Mouse (Mus musculus): ENCODE measurements around the gene Trpv5.

The Trpv5 gene

DNA sequence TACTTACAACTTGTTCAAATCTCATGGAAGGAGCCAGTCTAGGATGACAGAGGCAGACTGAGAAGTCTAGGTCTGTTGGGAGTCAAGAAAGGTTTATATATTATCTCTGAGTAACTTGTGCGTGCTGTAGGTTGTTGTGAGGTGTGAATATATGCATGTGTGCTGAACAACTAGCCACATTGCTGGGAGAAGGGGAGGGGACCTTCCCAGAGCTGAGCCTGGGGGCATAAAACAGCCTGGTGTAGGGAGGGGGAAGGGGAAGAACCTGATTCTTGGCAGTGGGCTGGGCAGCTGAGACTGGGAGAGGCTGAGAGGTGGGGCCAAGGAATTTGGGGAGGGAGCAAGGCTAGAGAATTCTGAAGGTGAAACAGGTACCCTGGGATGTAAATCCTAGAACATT is at the start of gene Trpv5:
Gene Trpv5, minus strand, starts transcription at position 101 of the 400 bp plus-strand sequence.
- DNase-seq (ENCODE audit: low spot score), result no peak

DNA sequence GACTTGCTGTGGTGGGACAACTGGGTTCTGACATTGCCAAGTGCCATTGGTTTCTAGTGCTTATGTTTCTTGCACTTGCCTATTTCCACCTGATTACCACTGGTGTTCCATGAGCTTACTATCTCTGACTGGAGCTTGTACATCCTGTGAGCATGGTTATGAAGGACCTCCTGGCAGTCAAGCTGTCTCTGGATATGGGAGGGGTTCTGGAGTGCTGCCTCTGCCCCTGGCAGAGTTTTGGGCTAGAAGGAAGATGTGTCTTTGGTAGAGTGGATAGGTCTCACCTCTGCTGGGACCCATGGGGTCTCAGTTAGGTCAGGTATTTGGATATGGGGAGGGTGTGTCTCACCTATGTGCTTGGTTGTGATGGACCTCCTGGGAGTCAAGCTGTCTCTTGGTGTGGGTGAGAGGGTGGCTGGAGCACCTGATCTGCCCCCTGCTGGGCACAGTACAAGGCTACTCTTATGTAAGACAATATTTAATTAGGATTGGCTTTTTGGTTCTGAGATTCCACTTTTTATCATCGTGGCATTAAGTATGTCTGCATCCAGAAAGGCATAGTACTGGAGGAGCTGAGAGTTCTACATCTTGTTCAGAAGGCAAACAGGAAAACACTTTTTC is 47.5 kb upstream of the Trpv5 start:
- DNase-seq (ENCODE audit: low spot score), result peak; percentile 21

GRCm38 (mm10) chr6:41721430-41721829 is 40.9 kb upstream of the Trpv5 start:
- DNase-seq (ENCODE audit: low spot score), result no peak

GRCm38 (mm10) chr6:41710281-41710680 is 29.7 kb upstream of the Trpv5 start:
- DNase-seq (ENCODE audit: low spot score), result no peak

- DNase-seq (ENCODE audit: low spot score), result no peak
Measured at GRCm38 (mm10) chr6:41706275-41706674, 25.7 kb upstream of the Trpv5 start.

DNA sequence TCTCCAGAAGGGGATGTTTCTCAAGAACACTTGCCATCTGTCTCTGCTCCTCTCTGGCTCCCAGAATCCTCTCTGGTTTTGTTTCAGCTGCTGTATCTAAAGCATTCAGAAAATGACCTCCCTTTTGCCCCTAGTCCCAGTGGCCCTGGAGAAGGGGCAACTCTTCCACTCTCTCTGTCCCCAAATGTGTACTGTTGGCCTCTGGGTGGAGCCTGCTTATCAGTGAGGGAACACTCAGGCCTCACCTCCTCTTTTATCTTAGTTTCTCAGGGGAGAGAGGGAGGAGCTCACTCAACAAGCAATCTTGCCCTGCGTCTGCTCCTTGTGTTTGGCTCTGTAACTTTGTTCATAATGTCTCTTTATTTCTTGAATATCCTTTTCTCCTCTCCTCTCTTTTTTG is 23.6 kb upstream of the Trpv5 start, which contains the start of gene Kel:
Gene Kel, minus strand, starts transcription at position 217 of the 400 bp plus-strand sequence.
- no peak for DNase-seq (ENCODE audit: low spot score)

- peak; percentile 15 for DNase-seq (ENCODE audit: low spot score)
Measured at GRCm38 (mm10) chr6:41702928-41703327, 22.4 kb upstream of the Trpv5 start.

GRCm38 (mm10) chr6:41701245-41701644 is 20.7 kb upstream of the Trpv5 start:
- no peak for DNase-seq (ENCODE audit: low spot score)

DNA sequence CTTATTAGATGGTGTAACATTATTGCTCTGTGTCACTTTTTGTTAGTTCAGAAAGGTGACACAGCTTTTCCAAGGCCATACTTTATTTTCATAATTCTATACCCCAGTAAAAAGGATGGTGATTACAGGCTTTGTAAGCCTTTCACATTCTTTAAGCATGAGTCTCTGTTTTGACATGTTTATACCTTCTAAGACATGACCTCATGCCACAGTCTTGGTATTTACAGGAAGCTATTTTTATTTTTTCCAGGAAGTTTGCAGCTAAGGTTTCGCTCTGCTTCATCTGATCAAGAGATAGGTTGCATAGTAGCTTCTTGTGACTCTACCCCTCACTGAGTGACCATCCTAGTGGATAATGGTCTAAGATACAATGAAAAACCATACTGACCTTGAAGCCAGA is 13.8 kb upstream of the Trpv5 start:
- DNase-seq (ENCODE audit: low spot score), result no peak

DNA sequence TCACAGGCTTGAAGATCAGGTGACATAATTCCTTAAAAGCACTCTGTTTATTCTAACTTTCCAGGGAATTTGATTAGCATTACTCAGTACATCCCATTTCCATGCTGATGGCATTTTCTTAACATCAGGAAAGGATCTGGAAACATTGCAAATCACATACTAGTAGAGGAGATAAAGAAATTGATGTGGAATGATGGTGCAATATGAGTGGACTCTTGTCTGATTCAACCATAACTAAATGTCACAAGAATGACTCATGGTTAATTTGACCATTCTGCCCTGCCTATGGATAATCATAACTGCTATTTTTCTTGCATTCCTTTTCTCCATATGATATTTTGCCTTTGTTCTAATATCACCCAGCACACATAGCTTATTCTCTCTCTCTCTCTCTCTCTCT is 11.6 kb upstream of the Trpv5 start:
- DNase-seq (ENCODE audit: low spot score), result no peak

- no peak for DNase-seq (ENCODE audit: low spot score)
Measured at GRCm38 (mm10) chr6:41685596-41685995, 5.0 kb upstream of the Trpv5 start.

DNA sequence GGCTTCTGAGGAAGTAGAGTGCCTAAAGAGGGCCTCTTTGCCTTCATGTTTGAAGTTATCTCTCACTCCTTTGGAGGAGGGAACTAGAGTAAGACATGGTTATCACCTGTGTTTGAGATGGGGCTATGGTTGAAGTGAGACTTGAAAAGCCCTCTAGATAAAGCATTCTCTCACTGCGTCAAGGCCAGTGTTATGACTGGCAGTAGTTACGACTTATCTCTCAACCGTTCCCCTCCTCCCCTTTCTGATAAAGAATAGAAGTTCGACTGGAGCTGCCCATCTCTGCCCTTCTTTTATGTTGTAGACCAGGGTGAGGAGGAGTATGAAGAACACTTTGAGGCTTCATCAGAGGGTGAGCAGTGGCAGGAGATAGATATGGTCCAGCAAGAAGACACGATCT is 4.3 kb upstream of the Trpv5 start:
- DNase-seq (ENCODE audit: low spot score), result no peak

GRCm38 (mm10) chr6:41684131-41684530 is 3.6 kb upstream of the Trpv5 start, which contains the start of gene Llcfc1:
Gene Llcfc1, plus strand, starts transcription at chr6:41684431.
- no peak for DNase-seq (ENCODE audit: low spot score)

DNA sequence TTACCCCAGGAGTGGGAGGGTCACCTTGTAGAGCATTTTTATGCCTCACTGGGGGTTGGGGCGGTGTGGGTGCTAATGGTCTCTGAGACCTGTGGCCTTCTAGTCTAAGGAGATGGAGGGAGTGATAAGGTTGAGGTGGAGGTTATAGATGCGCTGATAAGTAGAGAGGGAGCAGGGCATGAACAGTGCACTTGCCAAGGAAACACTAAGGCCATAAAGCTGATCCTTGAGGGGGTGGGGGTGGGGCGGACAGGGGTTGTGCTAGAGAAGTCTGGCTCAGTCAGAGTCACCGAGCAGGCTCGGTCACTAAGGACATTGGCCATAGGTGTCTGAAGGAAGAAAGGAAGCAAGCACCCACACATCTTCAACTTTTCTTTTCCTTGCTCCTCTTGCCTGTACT is 1.1 kb upstream of the Trpv5 start:
- DNase-seq (ENCODE audit: low spot score), result no peak

- no peak for DNase-seq (ENCODE audit: low spot score)
Measured at GRCm38 (mm10) chr6:41676530-41676929, 4.0 kb downstream of the Trpv5 start.

DNA sequence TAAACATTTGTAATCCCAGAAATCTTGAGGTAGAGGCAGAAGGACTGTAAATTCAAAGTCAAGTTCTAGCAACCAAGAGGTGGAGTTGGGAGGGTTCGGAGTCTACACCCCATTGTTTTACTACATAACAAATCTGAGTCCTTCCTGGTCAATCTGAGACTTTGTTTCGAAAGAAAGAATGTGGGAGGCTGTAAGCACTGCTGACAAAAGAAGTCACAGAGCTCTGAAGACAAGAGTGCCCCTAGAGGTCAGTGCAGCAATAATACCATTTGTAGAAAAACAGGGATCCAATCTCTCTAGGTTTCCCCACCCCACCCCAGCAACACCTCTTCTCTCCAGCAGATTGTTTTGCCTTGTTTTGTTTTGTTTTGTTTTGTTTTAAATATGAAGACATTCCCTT is 18.2 kb downstream of the Trpv5 start:
- DNase-seq (ENCODE audit: low spot score), result peak; percentile 24

DNA sequence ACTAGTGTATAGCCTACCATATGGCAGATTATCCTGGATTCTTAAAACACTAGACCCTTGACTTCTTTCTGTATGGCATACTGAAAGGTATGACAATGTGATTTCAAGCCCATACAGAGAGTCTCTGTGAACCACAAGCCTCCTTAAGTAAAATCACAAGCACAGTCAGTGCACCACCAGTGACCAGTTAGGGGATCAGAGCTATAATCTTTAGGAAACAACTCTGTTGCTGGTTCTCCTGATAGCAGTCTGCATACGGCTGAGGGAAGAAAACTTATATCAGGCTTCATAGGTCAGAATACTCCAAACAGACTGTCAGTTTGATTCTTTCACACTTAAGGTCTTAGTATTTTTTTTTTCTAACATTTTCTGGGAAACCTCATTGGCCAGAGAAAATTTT is 22.1 kb downstream of the Trpv5 start:
- DNase-seq (ENCODE audit: low spot score), result no peak

GRCm38 (mm10) chr6:41654648-41655047 is 25.9 kb downstream of the Trpv5 start:
- no peak for DNase-seq (ENCODE audit: low spot score)

DNA sequence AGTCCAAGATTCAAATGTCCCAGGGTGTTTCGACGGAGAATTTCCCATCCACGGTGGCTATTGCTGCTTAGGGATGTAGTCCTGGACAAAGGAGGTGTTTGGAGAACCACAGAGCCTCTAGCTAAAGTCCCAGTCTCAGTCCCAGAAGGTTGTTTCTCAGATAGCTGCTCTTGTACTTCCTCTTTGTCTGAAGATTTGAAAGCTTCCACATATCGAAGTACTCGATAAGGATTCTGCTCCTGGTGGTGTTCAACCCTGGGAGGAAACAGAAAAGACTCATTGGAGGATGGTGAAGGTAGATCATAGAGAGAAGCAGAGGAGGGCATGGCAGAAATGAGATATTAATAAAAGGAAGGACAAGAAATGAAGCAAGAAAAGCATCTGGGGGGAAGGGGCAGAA is 27.4 kb downstream of the Trpv5 start:
- no peak for DNase-seq (ENCODE audit: low spot score)

GRCm38 (mm10) chr6:41646672-41647071 is 33.9 kb downstream of the Trpv5 start:
- no peak for DNase-seq (ENCODE audit: low spot score)

GRCm38 (mm10) chr6:41646220-41646619 is 34.3 kb downstream of the Trpv5 start:
- no peak for DNase-seq (ENCODE audit: low spot score)

DNA sequence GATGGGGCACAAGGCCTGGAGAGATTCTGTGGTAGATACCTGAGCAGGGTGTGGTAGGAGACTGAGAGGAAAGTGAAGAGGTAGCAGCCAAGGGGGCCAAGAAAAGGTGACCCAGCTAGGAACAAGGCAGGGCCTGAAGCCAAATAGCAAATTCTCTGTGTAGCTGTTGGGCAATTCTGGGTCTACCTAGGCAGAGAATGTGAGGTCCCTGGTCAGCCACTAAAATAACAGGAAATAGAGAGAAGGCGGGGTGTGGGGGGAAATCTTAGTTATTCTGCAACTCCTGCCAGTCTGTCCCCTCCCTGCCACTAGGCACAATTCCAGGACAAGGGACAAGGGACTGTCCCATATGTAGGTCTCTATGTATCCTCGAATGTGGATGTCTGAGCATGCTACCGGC is 37.3 kb downstream of the Trpv5 start:
- no peak for DNase-seq (ENCODE audit: low spot score)

- DNase-seq (ENCODE audit: low spot score), result no peak
Measured at GRCm38 (mm10) chr6:41642765-41643164, 37.8 kb downstream of the Trpv5 start.

GRCm38 (mm10) chr6:41641173-41641866 is 39.2 kb downstream of the Trpv5 start:
- no peak for DNase-seq (ENCODE audit: low spot score)
